Mouse (Mus musculus): ENCODE data around the gene Tgm1. TPM values are rescaled to one million over a fixed set of nuclear protein-coding genes. Genes with fewer than 3 reads are reported as not detected.

The Tgm1 gene
- total RNA-seq, 2 experiments from 2014 or later: not detected

GRCm38 (mm10) chr14:55727889-55728685 is 14.4 kb upstream of the Tgm1 start:
- ATAC-seq (replicated peaks; ENCODE audit: low FRiP score, low TSS enrichment, poor library complexity, severe bottlenecking): no peak

- ATAC-seq (replicated peaks; ENCODE audit: low FRiP score, low TSS enrichment, poor library complexity, severe bottlenecking): no peak
Measured at GRCm38 (mm10) chr14:55726261-55726660, 12.5 kb upstream of the Tgm1 start.

- ATAC-seq (replicated peaks; ENCODE audit: low FRiP score, low TSS enrichment, poor library complexity, severe bottlenecking): peak; percentile 76
Measured at GRCm38 (mm10) chr14:55724411-55724871, 10.7 kb upstream of the Tgm1 start.

- ATAC-seq (replicated peaks; ENCODE audit: low FRiP score, low TSS enrichment, poor library complexity, severe bottlenecking): no peak
Measured at GRCm38 (mm10) chr14:55723433-55723832, 9.7 kb upstream of the Tgm1 start.

GRCm38 (mm10) chr14:55722438-55722945 is 8.8 kb upstream of the Tgm1 start:
- no peak for ATAC-seq (replicated peaks; ENCODE audit: low FRiP score, low TSS enrichment, poor library complexity, severe bottlenecking)

- peak; percentile 81 for ATAC-seq (replicated peaks; ENCODE audit: low FRiP score, low TSS enrichment, poor library complexity, severe bottlenecking)
Measured at GRCm38 (mm10) chr14:55721700-55722437, 8.1 kb upstream of the Tgm1 start, which contains the start of gene Rabggta. TSS of gene Rabggta (minus strand) at chr14:55722263.

- ATAC-seq (replicated peaks; ENCODE audit: low FRiP score, low TSS enrichment, poor library complexity, severe bottlenecking): no peak
Measured at GRCm38 (mm10) chr14:55721076-55721475, 7.3 kb upstream of the Tgm1 start.

- ATAC-seq (replicated peaks; ENCODE audit: low FRiP score, low TSS enrichment, poor library complexity, severe bottlenecking): no peak
Measured at GRCm38 (mm10) chr14:55720666-55721065, 6.9 kb upstream of the Tgm1 start.

- ATAC-seq (replicated peaks; ENCODE audit: low FRiP score, low TSS enrichment, poor library complexity, severe bottlenecking): no peak
Measured at GRCm38 (mm10) chr14:55719737-55720136, 6.0 kb upstream of the Tgm1 start.

- ATAC-seq (replicated peaks; ENCODE audit: low FRiP score, low TSS enrichment, poor library complexity, severe bottlenecking): no peak
Measured at GRCm38 (mm10) chr14:55716884-55717283, 3.2 kb upstream of the Tgm1 start.

- no peak for ATAC-seq (replicated peaks; ENCODE audit: low FRiP score, low TSS enrichment, poor library complexity, severe bottlenecking)
Measured at GRCm38 (mm10) chr14:55716271-55716670, 2.5 kb upstream of the Tgm1 start.

- ATAC-seq (replicated peaks; ENCODE audit: low FRiP score, low TSS enrichment, poor library complexity, severe bottlenecking): peak; percentile 46
Measured at GRCm38 (mm10) chr14:55714893-55715292, 1.2 kb upstream of the Tgm1 start.

- no peak; the same call in 1 of the 2 replicates for ATAC-seq (replicated peaks; ENCODE audit: low FRiP score, low TSS enrichment, poor library complexity, severe bottlenecking)
Measured at GRCm38 (mm10) chr14:55713007-55713728, 558 bp downstream of the Tgm1 start.

GRCm38 (mm10) chr14:55711786-55712185 is 1.9 kb downstream of the Tgm1 start:
- no peak for ATAC-seq (replicated peaks; ENCODE audit: low FRiP score, low TSS enrichment, poor library complexity, severe bottlenecking)

GRCm38 (mm10) chr14:55709509-55709908 is 4.2 kb downstream of the Tgm1 start:
- no peak for ATAC-seq (replicated peaks; ENCODE audit: low FRiP score, low TSS enrichment, poor library complexity, severe bottlenecking)

- ATAC-seq (replicated peaks; ENCODE audit: low FRiP score, low TSS enrichment, poor library complexity, severe bottlenecking): peak; percentile 73
Measured at GRCm38 (mm10) chr14:55707397-55707796, 6.3 kb downstream of the Tgm1 start.

GRCm38 (mm10) chr14:55706051-55706600 is 7.6 kb downstream of the Tgm1 start:
- ATAC-seq (replicated peaks; ENCODE audit: low FRiP score, low TSS enrichment, poor library complexity, severe bottlenecking): 0 out of 2 replicates have a peak, but pooled peaks have one; percentile 28

- ATAC-seq (replicated peaks; ENCODE audit: low FRiP score, low TSS enrichment, poor library complexity, severe bottlenecking): no peak
Measured at GRCm38 (mm10) chr14:55702761-55703160, 11.0 kb downstream of the Tgm1 start.

GRCm38 (mm10) chr14:55701131-55701530 is 12.6 kb downstream of the Tgm1 start:
- no peak for ATAC-seq (replicated peaks; ENCODE audit: low FRiP score, low TSS enrichment, poor library complexity, severe bottlenecking)
